Mouse (Mus musculus) heart, adult 2 months (tissue): Measurements from ENCODE around the gene Paf1. TPM values are rescaled to one million over a fixed set of nuclear protein-coding genes. Genes with fewer than 3 reads are reported as not detected.

Experiments used
- DNase-seq, 2 experiments: peaks; one replicate each; pipeline ENCODE4 v3.0.0; 2021
- H3K27ac ChIP-seq: fragments of 200-600 bp; 2 replicates; pipeline ENCODE4 v1.8.1; 2022
- H3K27me3 ChIP-seq: fragments of 200-500 bp; 2 replicates; pipeline ENCODE4 v1.6.1; 2012; ENCODE audit warnings: mild to moderate bottlenecking, low read length, inconsistent platforms, mixed read lengths; ENCODE audit not compliant: control insufficient read depth, insufficient read depth
- H3K36me3 ChIP-seq: fragments of 200-500 bp; 2 replicates; pipeline ENCODE4 v1.6.1; 2012; ENCODE audit warnings: low read length, inconsistent platforms; ENCODE audit not compliant: control insufficient read depth, insufficient read depth
- H3K4me1 ChIP-seq: fragments of 200-500 bp; 2 replicates; pipeline ENCODE4 v1.6.1; 2011; ENCODE audit warnings: low read length; ENCODE audit not compliant: control insufficient read depth, insufficient read depth
- H3K4me3 ChIP-seq: fragments of 200-600 bp; 2 replicates; pipeline ENCODE4 v1.8.1; 2022
- H3K79me2 ChIP-seq: fragments of 200-500 bp; replicated peaks from 2 replicates; pipeline ENCODE4 v1.6.1; 2012; ENCODE audit warnings: mild to moderate bottlenecking, inconsistent platforms, low read length, moderate library complexity, mixed read lengths; ENCODE audit not compliant: control insufficient read depth, insufficient read depth
- H3K9ac ChIP-seq: fragments of 200-500 bp; 2 replicates; pipeline ENCODE4 v1.6.1; 2012; ENCODE audit warnings: low read depth, mild to moderate bottlenecking, control low read depth, inconsistent platforms, low read length, mixed read lengths
- CTCF ChIP-seq: fragments of 200-600 bp; IDR thresholded peaks from 2 replicates; pipeline ENCODE4 v1.8.1; 2022; ENCODE audit warnings: antibody characterized with exemption, mild to moderate bottlenecking, moderate library complexity
- EP300 ChIP-seq: fragments of 200-500 bp; IDR thresholded peaks from 2 replicates; pipeline ENCODE4 v1.6.1; 2011; ENCODE audit warnings: low read depth, low read length, control low read depth; ENCODE audit not compliant: insufficient read depth
- POLR2A ChIP-seq: fragments of 200-500 bp; IDR thresholded peaks from 2 replicates; pipeline ENCODE4 v1.6.1; 2011; ENCODE audit warnings: mild to moderate bottlenecking, low read depth, low read length, control low read depth; ENCODE audit not compliant: insufficient read depth
- WGBS: fragments of 180-500 bp; shearing (Covaris S2); methylation state at CpG from one replicate; pipeline ENCODE4 v1.1.7; 2018; 5-methylcytosine and 5-hydroxymethylcytosine counted together
- intact Hi-C: fragments of 180-260 bp; cut with DNase I; formaldehyde crosslinking; loops from one replicate; pipeline ENCODE4 v1.15.1; 2025
- polyA plus RNA-seq: library from polyadenylated mRNA; depleted of rRNA; stranded (reverse); fragments of >200 nt; gene quantifications from 2 replicates; pipeline ENCODE4 v1.2.3, GENCODE M21; 2012; rRNA removed
- total RNA-seq, 2 experiments: library from RNA; stranded (reverse); gene quantifications; 2 replicates each; pipeline ENCODE4 v1.2.3; 2021

The Paf1 gene
- total and polyA plus RNA-seq, 3 experiments = 41.3 to 67.0 (median 42.1) TPM

DNA sequence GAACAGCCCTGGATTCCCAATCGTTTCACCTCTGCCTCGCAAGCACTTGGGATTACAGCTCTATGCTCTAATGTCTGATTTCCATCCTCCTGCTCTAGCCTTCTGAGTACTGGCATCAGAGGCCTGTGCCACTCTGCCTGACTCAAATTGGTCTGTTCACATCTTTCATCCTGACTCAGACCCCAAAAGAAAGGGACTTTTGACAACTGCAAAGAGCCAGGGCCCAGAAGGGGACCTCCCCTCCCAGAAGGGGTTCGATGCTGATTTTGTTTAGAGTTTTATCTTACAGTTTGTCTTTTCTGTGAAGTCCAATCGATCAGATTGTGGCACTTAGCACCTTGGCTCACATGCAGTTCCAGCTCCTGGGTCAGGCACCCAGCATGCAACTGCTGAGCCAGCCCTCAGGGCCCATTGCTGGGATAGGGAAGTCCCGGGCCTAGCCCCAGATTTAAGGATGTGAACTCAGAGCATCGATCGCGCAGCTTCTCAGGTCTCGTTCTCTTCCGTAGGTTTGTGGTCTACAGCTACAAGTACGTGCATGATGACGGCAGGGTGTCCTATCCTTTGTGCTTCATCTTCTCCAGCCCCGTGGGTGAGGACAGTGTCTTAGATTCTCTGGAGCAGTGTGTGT, 51.7 kb downstream of the Paf1 start:
- no peak overlapping the region for H3K27ac ChIP-seq
- H3K79me2 ChIP-seq = no peaks in the 10 kb centered on the region
- H3K27me3 ChIP-seq = no peaks in the 10 kb centered on the region
- no peaks in the 10 kb centered on the region; the same call in 1 of the 2 replicates for H3K4me1 ChIP-seq
- DNase-seq = peak in 1 of 2 experiments; percentile 32
- WGBS = 77% methylated on average over 13 of the region's 13 CpGs
- no peak overlapping the region for H3K4me3 ChIP-seq
- TF ChIP-seq CTCF (no peak), POLR2A (no peak), EP300 (no peak)
- no peak overlapping the region for H3K9ac ChIP-seq
- H3K36me3 ChIP-seq = no peaks in the 10 kb centered on the region
- intact Hi-C loops = no loop called here

DNA sequence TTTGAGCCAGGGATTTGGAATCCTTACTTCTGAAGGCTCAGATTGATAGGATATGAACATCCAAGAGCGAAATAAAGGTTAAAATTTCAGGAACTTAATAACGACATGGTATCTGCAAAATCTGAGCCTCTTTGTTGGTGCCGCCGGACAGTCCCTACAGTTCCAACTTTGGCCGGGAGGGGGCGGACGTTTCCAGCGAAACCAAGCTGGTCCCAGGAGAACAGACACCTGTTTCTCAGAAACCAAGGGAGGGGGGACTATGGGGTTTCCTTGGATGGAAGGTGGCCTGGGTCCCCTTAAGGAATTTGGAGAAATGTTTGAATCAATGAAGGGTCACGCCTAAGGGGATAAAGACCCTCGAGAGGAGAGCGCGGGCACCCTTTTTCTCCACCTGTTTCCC, 53.7 kb downstream of the Paf1 start:
- no peak overlapping the region for H3K27ac ChIP-seq

DNA sequence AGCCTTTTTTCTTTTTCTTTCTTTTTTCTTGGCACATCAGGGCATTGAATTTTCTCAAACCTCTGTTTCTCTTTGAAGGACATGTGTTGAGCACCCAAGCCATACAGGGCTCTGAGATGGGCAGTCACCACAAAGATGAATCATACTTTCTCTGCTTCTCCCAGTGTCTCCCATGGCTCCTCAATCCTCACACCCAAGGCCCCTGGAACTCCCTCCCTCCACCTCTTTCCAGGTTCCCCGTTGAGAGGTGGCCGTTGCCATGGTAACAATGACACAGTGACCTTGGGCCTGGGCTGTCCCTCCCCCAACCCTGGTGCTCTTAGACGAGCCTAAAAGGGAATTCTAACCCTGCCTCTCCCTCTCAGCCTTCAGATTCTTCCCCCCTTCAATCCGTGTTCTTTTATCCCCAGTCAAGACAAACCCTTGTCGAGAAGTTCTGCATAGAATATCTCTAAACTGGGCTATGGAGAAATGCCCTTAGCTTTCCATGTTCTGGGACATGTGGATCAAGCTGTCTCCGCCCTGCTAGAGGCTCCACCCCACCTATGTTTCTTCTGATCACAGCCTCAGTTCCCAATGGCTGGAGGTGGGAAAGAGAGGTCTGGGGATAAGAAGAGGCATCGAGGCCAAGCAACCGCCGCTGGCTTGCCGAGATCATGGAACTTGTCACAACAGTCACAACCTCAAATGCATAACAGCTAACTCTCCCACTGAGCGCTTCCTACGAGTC, 54.5 kb downstream of the Paf1 start:
- no peaks in the 10 kb centered on the region for H3K79me2 ChIP-seq
- intact Hi-C loops = no loop called here
- no peak overlapping the region for H3K9ac ChIP-seq
- TF ChIP-seq EP300 = no peak
- TF ChIP-seq CTCF = no peak
- no peaks in the 10 kb centered on the region for H3K27me3 ChIP-seq
- H3K4me3 ChIP-seq = no peak overlapping the region
- no peak overlapping the region for H3K27ac ChIP-seq
- no peaks in the 10 kb centered on the region for H3K4me1 ChIP-seq
- H3K36me3 ChIP-seq = no peaks in the 10 kb centered on the region
- DNase-seq = no peak
- 46% methylated on average over 12 of the region's 12 CpGs for WGBS

More for the DNA sequence above, 53.7 kb downstream of the Paf1 start:
- Histone ChIP-seq H3K4me1 (no peaks in the 10 kb centered on the region), H3K27me3 (no peaks in the 10 kb centered on the region), H3K36me3 (no peaks in the 10 kb centered on the region), H3K9ac (no peak overlapping the region), H3K4me3 (no peak overlapping the region), H3K79me2 (no peaks in the 10 kb centered on the region)
- DNase-seq = peak; percentile 65 to 89
- intact Hi-C loops = loop anchor here (1.0 kb wide), 3 partner anchors 82 to 155 kb away; no protein-coding TSS in a partner anchor
- 14% methylated on average over 12 of the region's 12 CpGs for WGBS
- TF ChIP-seq EP300 (0 out of 2 replicates have a peak, but pooled peaks have one; percentile 17), POLR2A (no peak), CTCF (peak; percentile 80)

DNA sequence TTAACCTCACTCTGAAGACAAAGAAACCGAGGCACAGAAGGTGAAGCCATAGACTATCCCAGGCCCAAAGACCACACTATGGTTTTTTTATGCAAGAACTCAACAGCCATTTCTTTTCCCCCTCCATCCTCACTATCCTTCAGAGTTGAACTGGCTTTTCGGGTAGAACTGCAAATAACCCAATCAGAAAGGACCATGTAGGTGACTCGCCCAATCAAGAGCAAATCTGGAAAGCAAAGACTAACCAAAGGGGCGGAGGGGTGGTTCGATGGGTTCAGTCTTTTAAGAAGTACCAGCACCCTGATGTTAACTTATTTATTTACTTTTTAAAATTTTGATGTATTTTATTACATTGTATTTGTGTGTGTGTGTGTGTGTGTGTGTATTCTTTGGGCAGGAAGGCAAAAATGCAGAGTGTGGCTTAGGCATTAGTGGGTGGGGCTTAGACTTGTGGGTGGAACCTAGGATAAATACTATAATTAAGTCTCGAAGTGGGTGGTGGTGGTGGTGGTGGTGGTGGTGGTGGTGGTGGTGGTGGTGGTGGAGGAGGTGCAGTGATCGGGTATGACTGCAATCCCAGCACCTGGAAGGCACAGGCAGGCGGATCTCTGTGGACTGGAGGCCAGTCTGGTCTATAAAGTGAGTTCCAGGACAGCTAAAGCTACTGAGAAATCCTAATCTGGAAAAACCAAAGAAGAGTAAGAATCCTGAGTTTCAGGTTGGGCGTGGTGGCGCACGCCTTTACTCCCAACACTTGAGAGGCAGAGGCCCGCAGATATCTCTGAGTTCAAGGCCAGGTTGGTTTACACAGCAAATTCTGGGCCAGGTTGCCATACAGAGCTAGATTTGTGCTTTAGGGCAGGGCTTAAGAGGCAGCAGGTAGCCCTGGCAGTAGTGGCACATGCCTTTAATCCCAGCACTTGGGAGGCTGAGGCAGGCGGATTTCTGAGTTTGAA, 55.4 kb downstream of the Paf1 start:
- Histone ChIP-seq H3K36me3 (no peaks in the 10 kb centered on the region), H3K79me2 (no peaks in the 10 kb centered on the region), H3K4me3 (no peak overlapping the region), H3K27ac (no peak overlapping the region), H3K4me1 (no peaks in the 10 kb centered on the region), H3K27me3 (no peaks in the 10 kb centered on the region), H3K9ac (no peak overlapping the region)
- no peak for TF ChIP-seq POLR2A
- TF ChIP-seq EP300 = no peak
- TF ChIP-seq CTCF = no peak
- 73% methylated on average over 13 of the region's 13 CpGs for WGBS
- DNase-seq = no peak
- intact Hi-C loops = no loop called here

Other genes with a start within 250 kb of the Paf1 start
- gene Fbl, start 223.2 kb upstream of the Paf1 start, total RNA-seq = 10 to 100 TPM; 34.7 TPM
- gene Fbl, start 223.2 kb upstream of the Paf1 start, polyA plus RNA-seq = 25.7 and 35.6 TPM in 2 replicates
- 10 to 100 TPM; 28.0 to 28.3 TPM for gene Dyrk1b, start 213.5 kb upstream of the Paf1 start, total RNA-seq
- 24.1 and 30.1 TPM in 2 replicates for gene Dyrk1b, start 213.5 kb upstream of the Paf1 start, polyA plus RNA-seq
- gene Eid2, start 125.1 kb upstream of the Paf1 start, total RNA-seq = 10 to 100 TPM; 11.2 to 11.9 TPM
- gene Eid2, start 125.1 kb upstream of the Paf1 start, polyA plus RNA-seq = 4.2 and 4.6 TPM in 2 replicates
- 10 to 100 TPM; 11.2 to 13.0 TPM for gene Eid2b, start 115.2 kb upstream of the Paf1 start, total RNA-seq
- gene Eid2b, start 115.2 kb upstream of the Paf1 start, polyA plus RNA-seq = 6.7 and 7.2 TPM in 2 replicates
- not detected for gene Selenov, start 101.8 kb upstream of the Paf1 start, total RNA-seq
- 0.08 TPM in 1 of 2 replicates, not detected in the other for gene Selenov, start 101.8 kb upstream of the Paf1 start, polyA plus RNA-seq
- not detected for gene Dll3, start 90.7 kb upstream of the Paf1 start, total RNA-seq
- gene Dll3, start 90.7 kb upstream of the Paf1 start, polyA plus RNA-seq = not detected in 2 replicates
- gene Timm50, start 80.9 kb upstream of the Paf1 start, total RNA-seq = 10 to 100 TPM; 60.0 to 63.5 TPM
- gene Timm50, start 80.9 kb upstream of the Paf1 start, polyA plus RNA-seq = 63.0 and 72.8 TPM in 2 replicates
- 10 to 100 TPM; 52.5 to 59.9 TPM for gene Supt5, start 54.2 kb upstream of the Paf1 start, total RNA-seq
- 64.3 and 72.4 TPM in 2 replicates for gene Supt5, start 54.2 kb upstream of the Paf1 start, polyA plus RNA-seq
- gene Rps16, start 42.3 kb upstream of the Paf1 start, total RNA-seq = 100 to 1,000 TPM; 496 to 556 TPM
- gene Rps16, start 42.3 kb upstream of the Paf1 start, polyA plus RNA-seq = 312 and 411 TPM in 2 replicates
- 10 to 100 TPM; 10.4 to 14.3 TPM for gene Plekhg2, start 20.4 kb upstream of the Paf1 start, total RNA-seq
- 15.9 and 16.3 TPM in 2 replicates for gene Plekhg2, start 20.4 kb upstream of the Paf1 start, polyA plus RNA-seq
- gene Zfp36, start 12.7 kb upstream of the Paf1 start, total RNA-seq = 10 to 100 TPM; 19.4 to 26.3 TPM
- 26.1 and 28.2 TPM in 2 replicates for gene Zfp36, start 12.7 kb upstream of the Paf1 start, polyA plus RNA-seq
- 10 to 100 TPM; 20.8 to 21.5 TPM for gene Med29, start 243 bp upstream of the Paf1 start, total RNA-seq
- 48.8 and 50.4 TPM in 2 replicates for gene Med29, start 243 bp upstream of the Paf1 start, polyA plus RNA-seq
- gene Gmfg, start 44.5 kb downstream of the Paf1 start, total RNA-seq = 1 to 10 TPM; 3.8 to 5.3 TPM
- gene Gmfg, start 44.5 kb downstream of the Paf1 start, polyA plus RNA-seq = 6.8 and 7.1 TPM in 2 replicates
- under 1 TPM; 0.68 to 0.73 TPM for gene Lrfn1, start 59.0 kb downstream of the Paf1 start, total RNA-seq
- 0.82 and 1.3 TPM in 2 replicates for gene Lrfn1, start 59.0 kb downstream of the Paf1 start, polyA plus RNA-seq
- not detected for gene Ifnl2, start 117.5 kb downstream of the Paf1 start, total RNA-seq
- gene Ifnl2, start 117.5 kb downstream of the Paf1 start, polyA plus RNA-seq = not detected in 2 replicates
- gene Ifnl3, start 129.9 kb downstream of the Paf1 start, total RNA-seq = not detected
- gene Ifnl3, start 129.9 kb downstream of the Paf1 start, polyA plus RNA-seq = not detected in 2 replicates
- not detected for gene Sycn, start 147.9 kb downstream of the Paf1 start, total RNA-seq
- not detected in 2 replicates for gene Sycn, start 147.9 kb downstream of the Paf1 start, polyA plus RNA-seq
- gene Nccrp1, start 154.3 kb downstream of the Paf1 start, total RNA-seq = not detected
- gene Nccrp1, start 154.3 kb downstream of the Paf1 start, polyA plus RNA-seq = not detected in 2 replicates
- 10 to 100 TPM; 21.9 to 22.4 TPM for gene Samd4b, start 205.2 kb downstream of the Paf1 start, total RNA-seq
- gene Samd4b, start 205.2 kb downstream of the Paf1 start, polyA plus RNA-seq = 38.8 and 46.1 TPM in 2 replicates
- 1 to 10 TPM; 8.8 to 9.4 TPM for gene Pak4, start 205.2 kb downstream of the Paf1 start, total RNA-seq
- gene Pak4, start 205.2 kb downstream of the Paf1 start, polyA plus RNA-seq = 6.4 and 7.6 TPM in 2 replicates
- not detected for gene Acp7, start 238.4 kb downstream of the Paf1 start, total RNA-seq
- gene Acp7, start 238.4 kb downstream of the Paf1 start, polyA plus RNA-seq = 0.49 TPM in 1 of 2 replicates, not detected in the other